Mouse (Mus musculus) heart, embryonic 12.5 days (tissue): ENCODE data around the gene Igf2r. TPM values are rescaled to one million over a fixed set of nuclear protein-coding genes. Genes with fewer than 3 reads are reported as not detected.

Experiments used
- ATAC-seq: fragments of 200-750 bp; cut with Nextera tagmentation; 2 replicates; pipeline ENCODE4 v1.8.0; 2017; ENCODE audit warnings: moderate TSS enrichment, moderate library complexity; ENCODE audit not compliant: insufficient number of reproducible peaks, low FRiP score
- H3K27ac ChIP-seq: fragments of 300-500 bp; sonication (generic); 2 replicates; pipeline ENCODE4 v1.5.1; 2016; ENCODE audit warnings: mild to moderate bottlenecking, moderate library complexity; ENCODE audit not compliant: poor library complexity, severe bottlenecking
- H3K27me3 ChIP-seq: fragments of 300-500 bp; sonication (generic); replicated peaks from 2 replicates; pipeline ENCODE4 v1.6.1; 2016; ENCODE audit warnings: mild to moderate bottlenecking, moderate library complexity
- H3K36me3 ChIP-seq: fragments of 300-500 bp; sonication (generic); 2 replicates; pipeline ENCODE4 v1.6.1; 2016; ENCODE audit warnings: mild to moderate bottlenecking, moderate library complexity
- H3K4me1 ChIP-seq: fragments of 300-500 bp; sonication (generic); replicated peaks from 2 replicates; pipeline ENCODE4 v1.6.1; 2016; ENCODE audit warnings: mild to moderate bottlenecking
- H3K4me2 ChIP-seq: fragments of 300-500 bp; sonication (generic); 2 replicates; pipeline ENCODE4 v1.6.1; 2016; ENCODE audit warnings: mild to moderate bottlenecking, moderate library complexity
- H3K4me3 ChIP-seq: fragments of 300-500 bp; sonication (generic); 2 replicates; pipeline ENCODE4 v1.5.1; 2016; ENCODE audit warnings: mild to moderate bottlenecking
- H3K9ac ChIP-seq: fragments of 300-500 bp; sonication (generic); 2 replicates; pipeline ENCODE4 v1.6.1; 2016; ENCODE audit warnings: mild to moderate bottlenecking, moderate library complexity
- H3K9me3 ChIP-seq: fragments of 300-500 bp; sonication (generic); replicated peaks from 2 replicates; pipeline ENCODE4 v1.6.1; 2016; ENCODE audit warnings: mild to moderate bottlenecking, moderate library complexity
- WGBS: fragments of 180-500 bp; shearing (Covaris S2); methylation state at CpG from one replicate; pipeline ENCODE4 v1.1.7; 2016; 5-methylcytosine and 5-hydroxymethylcytosine counted together
- polyA plus RNA-seq: library from polyadenylated mRNA; unstranded; fragments of >200 nt; fragmentation: Nextera tagmentation; extraction: Ambion mirVana; gene quantifications from 2 replicates; pipeline ENCODE4 v1.2.1, GENCODE M21; 2016

The Igf2r gene
- polyA plus RNA-seq, 1 experiment from 2014 or later = 293 TPM

DNA sequence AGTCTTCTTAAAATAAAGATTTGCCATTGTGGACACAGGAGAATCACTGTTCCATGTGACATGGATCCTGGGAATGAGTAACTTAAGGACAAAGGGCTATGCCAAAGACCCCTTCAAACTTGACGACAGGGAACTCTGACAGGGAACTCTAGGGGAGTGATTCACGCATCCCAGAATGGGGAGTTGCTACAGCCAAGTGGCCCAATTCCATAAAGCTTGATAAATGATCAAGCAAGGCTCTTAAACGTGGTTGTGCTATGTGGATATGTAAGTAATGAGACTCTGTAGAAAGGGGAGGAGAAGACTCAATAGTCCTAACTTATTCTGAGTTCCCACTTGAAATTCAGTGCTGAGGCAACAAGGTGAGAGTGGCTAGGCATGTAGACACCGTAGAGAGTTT lies 134.7 kb downstream of the Igf2r start:
- H3K9ac ChIP-seq = no peak overlapping the region
- H3K36me3 ChIP-seq = no peaks in the 10 kb centered on the region
- H3K4me2 ChIP-seq = no peak overlapping the region
- no peaks in the 10 kb centered on the region; the same call in 1 of the 2 replicates for H3K9me3 ChIP-seq
- 48% methylated on average over 4 of the region's 4 CpGs for WGBS
- H3K27ac ChIP-seq = no peak overlapping the region
- no peak overlapping the region for H3K4me3 ChIP-seq
- H3K4me1 ChIP-seq = peaks cover 19% of the 10 kb centered on the region
- ATAC-seq = no peak
- peaks cover 18% of the 10 kb centered on the region; the same call in 1 of the 2 replicates for H3K27me3 ChIP-seq

Other genes starting within 250 kb of the Igf2r start
- not detected in 2 replicates for gene Slc22a2, start 185.5 kb downstream of the Igf2r start, polyA plus RNA-seq
- gene Slc22a1, start 93.8 kb downstream of the Igf2r start, polyA plus RNA-seq = 4.0 and 4.7 TPM in 2 replicates
- 0.39 and 1.1 TPM in 2 replicates for gene Mas1, start 98.5 kb upstream of the Igf2r start, polyA plus RNA-seq
- gene Mrgprh, start 106.4 kb upstream of the Igf2r start, polyA plus RNA-seq = not detected in 2 replicates
- 0.51 and 1.1 TPM in 2 replicates for gene Pnldc1, start 140.6 kb upstream of the Igf2r start, polyA plus RNA-seq
- gene Tcp1, start 146.0 kb upstream of the Igf2r start, polyA plus RNA-seq = 410 and 430 TPM in 2 replicates
- gene Mrpl18, start 146.7 kb upstream of the Igf2r start, polyA plus RNA-seq = 181 and 187 TPM in 2 replicates
- 0.57 and 0.61 TPM in 2 replicates for gene Acat3, start 170.9 kb upstream of the Igf2r start, polyA plus RNA-seq
- 53.6 and 57.2 TPM in 2 replicates for gene Acat2, start 191.1 kb upstream of the Igf2r start, polyA plus RNA-seq
- gene Wtap, start 224.5 kb upstream of the Igf2r start, polyA plus RNA-seq = 71.4 and 74.4 TPM in 2 replicates
- gene Sod2, start 237.2 kb upstream of the Igf2r start, polyA plus RNA-seq = 319 and 325 TPM in 2 replicates